Mouse (Mus musculus): ENCODE results near the gene Shroom3. TPM values are rescaled to one million over a fixed set of nuclear protein-coding genes. Genes with fewer than 3 reads are reported as not detected.

The Shroom3 gene
- polyA plus RNA-seq, 1 experiment from 2014 or later, result 5.6 TPM

DNA sequence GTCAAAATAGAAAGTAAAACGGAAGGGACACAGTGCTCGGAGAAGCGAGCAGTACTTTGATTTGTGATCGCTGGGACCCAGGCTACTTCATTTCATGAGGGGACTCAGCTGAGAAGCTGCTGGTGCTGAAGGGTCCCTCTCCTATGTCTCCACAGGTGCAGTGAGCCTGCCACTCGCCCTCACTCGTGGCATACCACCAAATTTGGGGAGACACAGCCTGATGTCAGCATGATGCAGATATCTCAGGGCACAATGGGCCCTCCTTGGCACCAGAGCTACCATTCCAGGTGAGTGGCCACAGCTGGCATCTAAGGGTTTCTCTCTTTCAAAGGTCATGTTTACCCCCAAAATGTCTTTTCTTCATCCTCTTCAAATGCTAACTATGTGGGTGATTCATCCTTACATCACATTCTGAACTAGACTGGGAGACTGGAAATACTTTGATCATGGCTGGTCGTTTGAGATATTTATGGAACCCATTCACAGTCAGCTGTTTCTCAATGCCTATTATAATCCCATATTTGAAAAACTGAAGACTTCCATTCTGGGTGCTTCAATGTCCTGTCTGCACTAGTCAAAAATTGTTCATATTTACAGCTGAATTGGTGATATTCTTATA is 250.5 kb downstream of the Shroom3 start:
- no peak overlapping the region for H3K4me3 ChIP-seq (ENCODE audit: low read depth, low read length)
- H3K9me3 ChIP-seq (ENCODE audit: low read depth, low read length), result no peaks in the 10 kb centered on the region
- ATAC-seq (ENCODE audit: insufficient read depth), result no peak
- 0 out of 2 replicates have a peak, but pooled peaks cover 2% of the 10 kb centered on the region for H3K36me3 ChIP-seq (ENCODE audit: insufficient read depth)
- no peak overlapping the region for H3K27ac ChIP-seq (ENCODE audit: low read depth)
- H3K27me3 ChIP-seq (ENCODE audit: insufficient read depth, low read length), result no peaks in the 10 kb centered on the region
- no peak overlapping the region for H3K4me2 ChIP-seq
- no peak overlapping the region for H3K9ac ChIP-seq
- TF ChIP-seq CTCF (IDR thresholded peaks at IDR 0.05; ENCODE audit: low read depth), result no peak
- no peak for DNase-seq
- peaks cover 14% of the 10 kb centered on the region for H3K4me1 ChIP-seq (ENCODE audit: insufficient read depth)
- WGBS, result 81% methylated on average over 7 of the region's 7 CpGs

GRCm38 (mm10) chr5:92934269-92934939 is 251.2 kb downstream of the Shroom3 start:
- WGBS, result 76% methylated on average over 7 of the region's 7 CpGs
- Histone ChIP-seq H3K36me3 (ENCODE audit: insufficient read depth) (0 out of 2 replicates have a peak, but pooled peaks cover 2% of the 10 kb centered on the region), H3K4me1 (ENCODE audit: insufficient read depth) (peaks cover 14% of the 10 kb centered on the region), H3K9ac (no peak overlapping the region), H3K27me3 (ENCODE audit: insufficient read depth, low read length) (no peaks in the 10 kb centered on the region), H3K9me3 (ENCODE audit: low read depth, low read length) (no peaks in the 10 kb centered on the region), H3K4me2 (no peak overlapping the region), H3K27ac (ENCODE audit: low read depth) (no peak overlapping the region), H3K4me3 (ENCODE audit: low read depth, low read length) (no peak overlapping the region)
- DNase-seq (no peak), ATAC-seq (ENCODE audit: insufficient read depth) (no peak)
- no peak for TF ChIP-seq CTCF (IDR thresholded peaks at IDR 0.05; ENCODE audit: low read depth)

GRCm38 (mm10) chr5:92935883-92936282 is 252.6 kb downstream of the Shroom3 start:
- no peaks in the 10 kb centered on the region for H3K27me3 ChIP-seq (ENCODE audit: insufficient read depth, low read length)
- H3K36me3 ChIP-seq (ENCODE audit: insufficient read depth), result peaks cover 13% of the 10 kb centered on the region
- 82% methylated on average over 8 of the region's 8 CpGs for WGBS
- H3K4me1 ChIP-seq (ENCODE audit: insufficient read depth), result peaks cover 14% of the 10 kb centered on the region
- no peak overlapping the region for H3K4me2 ChIP-seq
- DNase-seq, result no peak
- H3K4me3 ChIP-seq (ENCODE audit: low read depth, low read length), result no peak overlapping the region
- H3K9me3 ChIP-seq (ENCODE audit: low read depth, low read length), result no peaks in the 10 kb centered on the region; the same call in 1 of the 2 replicates
- no peak for TF ChIP-seq CTCF (IDR thresholded peaks at IDR 0.05; ENCODE audit: low read depth)
- ATAC-seq (ENCODE audit: insufficient read depth), result no peak
- H3K27ac ChIP-seq (ENCODE audit: low read depth), result no peak overlapping the region
- H3K9ac ChIP-seq, result no peak overlapping the region

GRCm38 (mm10) chr5:92937701-92938100 is 254.5 kb downstream of the Shroom3 start:
- H3K27ac ChIP-seq (ENCODE audit: low read depth), result no peak overlapping the region
- ATAC-seq (ENCODE audit: insufficient read depth), result no peak
- H3K4me1 ChIP-seq (ENCODE audit: insufficient read depth), result no peaks in the 10 kb centered on the region
- no peak overlapping the region for H3K4me3 ChIP-seq (ENCODE audit: low read depth, low read length)
- WGBS, result 87% methylated on average over 4 of the region's 4 CpGs
- H3K4me2 ChIP-seq, result no peak overlapping the region
- TF ChIP-seq CTCF (IDR thresholded peaks at IDR 0.05; ENCODE audit: low read depth), result no peak
- H3K36me3 ChIP-seq (ENCODE audit: insufficient read depth), result peaks cover 31% of the 10 kb centered on the region
- no peak overlapping the region for H3K9ac ChIP-seq
- DNase-seq, result no peak
- peaks cover 15% of the 10 kb centered on the region for H3K9me3 ChIP-seq (ENCODE audit: low read depth, low read length)
- no peaks in the 10 kb centered on the region for H3K27me3 ChIP-seq (ENCODE audit: insufficient read depth, low read length)

GRCm38 (mm10) chr5:92939246-92939995 is 256.2 kb downstream of the Shroom3 start:
- DNase-seq (no peak), ATAC-seq (ENCODE audit: insufficient read depth) (no peak)
- TF ChIP-seq CTCF (IDR thresholded peaks at IDR 0.05; ENCODE audit: low read depth), result no peak
- no peaks in the 10 kb centered on the region for H3K27me3 ChIP-seq (ENCODE audit: insufficient read depth, low read length)
- peak overlapping the region; percentile 12; the same call in 1 of the 2 replicates for H3K27ac ChIP-seq (ENCODE audit: low read depth)
- 79% methylated on average over 15 of the region's 15 CpGs for WGBS
- H3K4me1 ChIP-seq (ENCODE audit: insufficient read depth), result no peaks in the 10 kb centered on the region
- no peak overlapping the region for H3K4me2 ChIP-seq
- H3K9me3 ChIP-seq (ENCODE audit: low read depth, low read length), result peaks cover 19% of the 10 kb centered on the region
- H3K4me3 ChIP-seq (ENCODE audit: low read depth, low read length), result no peak overlapping the region
- H3K9ac ChIP-seq, result no peak overlapping the region
- H3K36me3 ChIP-seq (ENCODE audit: insufficient read depth), result peaks cover 40% of the 10 kb centered on the region

- Histone ChIP-seq H3K4me1 (ENCODE audit: insufficient read depth) (no peaks in the 10 kb centered on the region), H3K27ac (ENCODE audit: low read depth) (no peak overlapping the region), H3K4me3 (ENCODE audit: low read depth, low read length) (no peak overlapping the region), H3K27me3 (ENCODE audit: insufficient read depth, low read length) (no peaks in the 10 kb centered on the region), H3K9ac (no peak overlapping the region), H3K36me3 (ENCODE audit: insufficient read depth) (peaks cover 38% of the 10 kb centered on the region), H3K4me2 (no peak overlapping the region), H3K9me3 (ENCODE audit: low read depth, low read length) (peaks cover 19% of the 10 kb centered on the region)
- DNase-seq (no peak), ATAC-seq (ENCODE audit: insufficient read depth) (no peak)
- WGBS, result 89% methylated on average over 57 of the region's 57 CpGs
- TF ChIP-seq CTCF (IDR thresholded peaks at IDR 0.05; ENCODE audit: low read depth), result no peak
Measured at GRCm38 (mm10) chr5:92942166-92942565, 258.9 kb downstream of the Shroom3 start.

- H3K4me2 ChIP-seq, result no peak overlapping the region
- H3K9me3 ChIP-seq (ENCODE audit: low read depth, low read length), result peaks cover 19% of the 10 kb centered on the region
- no peak overlapping the region for H3K27ac ChIP-seq (ENCODE audit: low read depth)
- no peaks in the 10 kb centered on the region for H3K27me3 ChIP-seq (ENCODE audit: insufficient read depth, low read length)
- TF ChIP-seq CTCF (IDR thresholded peaks at IDR 0.05; ENCODE audit: low read depth), result no peak
- WGBS, result 84% methylated on average over 47 of the region's 47 CpGs
- H3K4me3 ChIP-seq (ENCODE audit: low read depth, low read length), result no peak overlapping the region
- DNase-seq, result no peak
- H3K9ac ChIP-seq, result no peak overlapping the region
- no peak for ATAC-seq (ENCODE audit: insufficient read depth)
- H3K4me1 ChIP-seq (ENCODE audit: insufficient read depth), result no peaks in the 10 kb centered on the region
- H3K36me3 ChIP-seq (ENCODE audit: insufficient read depth), result peaks cover 38% of the 10 kb centered on the region
Measured at GRCm38 (mm10) chr5:92942577-92942976, 259.3 kb downstream of the Shroom3 start.
